Mouse (Mus musculus) lung, postnatal 10 days (tissue): ENCODE measurements at regions not wholly inside any gene's neighbourhood (a gene's known extent, or its start where the extent isn't known, plus 50 kb on each side); places are given as distances from the start of the nearest gene placed in this dataset.

ENCODE experiments used
- DNase-seq: peaks from one replicate; pipeline ENCODE4 v3.0.0; 2021

DNA sequence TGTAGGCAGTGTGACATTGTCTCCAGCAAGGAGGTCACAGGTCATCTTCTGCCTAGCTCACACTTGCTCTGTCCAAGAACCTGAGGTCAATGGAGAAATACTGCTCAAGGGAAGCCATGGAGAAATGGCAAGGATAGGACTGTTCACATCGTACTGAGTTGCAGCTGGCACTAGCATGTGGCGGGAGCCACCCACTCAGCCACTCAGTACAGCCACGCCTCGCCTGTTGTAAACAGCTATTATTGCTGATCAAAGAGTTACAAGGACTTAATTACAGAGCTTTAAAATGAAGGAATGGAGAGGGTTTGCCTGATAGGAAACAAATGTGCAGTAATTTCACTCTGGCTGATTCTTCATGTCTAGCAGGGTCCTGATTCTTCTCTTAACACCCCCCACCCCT lies 64.8 kb downstream of the Dll1 start:
- no peak for DNase-seq

DNA sequence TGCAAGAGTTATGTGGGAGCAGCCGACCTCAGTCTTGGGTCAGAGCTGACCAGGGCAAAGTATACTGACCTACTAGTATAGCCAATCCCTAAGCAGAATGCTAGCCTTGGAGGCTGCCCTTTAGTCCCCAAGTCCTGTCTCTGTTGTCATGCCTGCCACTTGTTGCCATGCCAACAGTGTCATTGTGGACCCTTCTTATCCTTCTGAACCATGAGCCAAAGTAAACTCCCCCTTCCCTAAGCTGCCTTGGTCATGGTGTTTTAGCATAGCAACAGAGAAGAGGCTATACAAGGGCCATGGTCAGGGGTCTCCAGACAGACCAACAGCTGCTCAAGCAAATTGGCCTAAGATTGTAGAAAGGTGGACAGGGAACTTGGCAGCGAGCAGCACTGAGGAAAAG lies 66.2 kb downstream of the Dll1 start:
- DNase-seq = no peak

DNA sequence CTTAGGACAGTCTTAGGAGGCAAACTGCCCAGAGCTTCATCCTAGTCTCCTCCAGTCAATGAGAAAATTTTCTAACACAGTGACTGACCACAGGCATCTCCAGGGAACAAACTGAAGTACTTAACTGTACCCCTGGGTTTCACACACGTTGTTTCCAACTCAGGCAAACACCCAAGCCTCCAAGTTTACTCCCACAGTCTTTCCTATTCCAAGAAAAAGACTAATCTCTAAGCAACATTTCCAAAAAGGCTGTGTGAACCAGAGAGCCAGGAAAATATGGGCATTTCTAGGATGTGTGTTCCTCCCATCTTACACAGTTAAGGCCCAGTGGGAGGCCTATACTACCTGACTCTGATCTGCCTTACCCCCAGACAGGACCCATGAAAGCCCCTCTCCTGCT lies 74.6 kb downstream of the Dll1 start:
- DNase-seq = no peak

DNA sequence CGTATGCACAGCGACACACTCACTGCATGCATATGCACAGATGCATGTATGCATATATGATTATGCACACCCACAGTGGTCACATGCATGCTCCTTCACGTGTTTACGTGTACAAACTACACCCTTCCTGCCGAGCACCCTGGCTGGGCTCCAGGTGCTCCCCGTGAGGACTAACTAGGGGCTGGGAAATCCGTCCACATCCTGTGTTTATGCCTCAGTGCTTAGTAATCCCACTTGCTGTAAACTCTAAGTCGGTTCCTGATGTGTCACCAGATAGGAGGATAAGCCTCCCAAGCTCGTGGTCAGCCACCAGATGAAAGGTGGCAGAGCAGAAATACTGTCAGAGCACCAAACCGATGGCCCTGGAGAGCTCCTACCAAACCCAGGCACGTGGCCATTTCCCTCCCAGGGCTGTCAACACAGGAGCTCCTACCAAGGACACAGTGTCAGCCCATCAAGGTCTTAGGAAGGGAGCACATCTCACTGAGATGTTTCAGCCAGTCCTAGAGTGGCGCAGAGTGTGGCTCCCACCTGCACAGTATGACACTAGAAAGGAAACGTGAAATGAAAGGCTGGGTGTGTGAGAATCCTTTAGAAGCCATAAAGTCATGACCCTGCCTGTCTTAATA lies 76.8 kb downstream of the Dll1 start:
- DNase-seq = peak; percentile 74

DNA sequence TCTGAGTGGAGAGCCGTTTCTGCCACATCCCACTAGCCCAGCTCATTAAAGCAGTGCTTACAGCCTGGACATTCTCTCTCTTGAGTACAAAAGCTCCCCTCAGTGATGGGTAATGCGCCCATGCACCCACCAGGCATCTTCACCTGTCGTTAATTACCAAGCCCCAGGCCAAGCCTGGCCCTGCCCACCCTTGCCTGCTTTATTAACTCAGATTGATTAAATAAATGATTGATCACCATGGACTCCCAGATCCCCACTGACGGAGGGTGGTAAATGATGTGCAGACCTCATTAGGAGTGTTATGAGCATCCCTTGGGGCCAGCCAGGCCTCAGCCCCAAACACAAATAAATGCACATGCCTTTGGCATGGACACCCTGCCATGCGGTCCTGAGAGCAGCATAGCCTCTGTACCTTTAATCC lies 82.5 kb downstream of the Dll1 start:
- DNase-seq = no peak

DNA sequence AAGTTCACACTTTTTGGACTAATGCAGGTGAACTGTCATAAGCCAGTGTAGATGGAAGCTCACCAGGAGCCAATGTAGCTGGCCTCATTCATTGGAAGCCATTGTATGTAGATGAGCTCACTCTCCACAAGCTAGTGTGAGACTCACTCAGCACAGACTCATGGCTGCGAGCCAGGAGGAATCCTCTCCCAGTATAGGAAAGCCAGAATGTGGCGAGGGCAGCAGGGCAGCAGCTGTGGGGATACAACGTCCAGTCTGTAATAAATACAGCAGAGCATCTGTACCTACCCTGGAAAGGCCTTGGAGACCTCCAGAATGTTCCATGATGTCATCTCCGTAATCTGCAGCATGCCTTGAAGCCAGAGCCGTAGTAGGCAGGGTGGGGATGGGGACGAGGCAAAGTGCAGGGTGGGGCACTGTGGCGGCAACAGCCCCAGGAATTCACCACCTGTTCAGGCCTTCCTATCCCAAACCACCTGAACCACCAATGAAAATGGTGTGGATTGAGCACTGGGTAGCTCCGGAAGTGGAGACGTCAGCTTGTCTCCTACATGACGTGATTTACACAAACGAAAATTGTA lies 84.1 kb downstream of the Dll1 start:
- DNase-seq = peak; percentile 15

DNA sequence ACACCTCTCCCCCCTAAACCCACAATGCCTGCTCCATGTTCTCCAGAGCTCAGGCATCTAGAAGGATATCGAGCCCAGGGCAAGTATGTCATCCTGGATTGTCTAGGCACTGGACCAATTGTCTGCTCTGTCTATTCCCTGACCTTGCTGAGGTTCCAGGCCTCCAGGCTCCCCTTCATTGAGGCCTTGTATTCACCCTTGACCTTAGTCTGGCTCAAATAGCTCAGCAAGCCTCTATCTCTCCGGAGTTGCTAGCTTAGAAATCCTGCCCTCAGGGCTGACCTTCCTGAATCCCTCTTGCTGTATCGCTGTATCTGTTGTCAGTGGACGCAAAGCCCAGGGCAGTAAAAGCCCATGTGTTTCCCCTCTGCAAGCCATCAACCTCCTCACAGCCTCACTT lies 85.0 kb downstream of the Dll1 start:
- DNase-seq = no peak

DNA sequence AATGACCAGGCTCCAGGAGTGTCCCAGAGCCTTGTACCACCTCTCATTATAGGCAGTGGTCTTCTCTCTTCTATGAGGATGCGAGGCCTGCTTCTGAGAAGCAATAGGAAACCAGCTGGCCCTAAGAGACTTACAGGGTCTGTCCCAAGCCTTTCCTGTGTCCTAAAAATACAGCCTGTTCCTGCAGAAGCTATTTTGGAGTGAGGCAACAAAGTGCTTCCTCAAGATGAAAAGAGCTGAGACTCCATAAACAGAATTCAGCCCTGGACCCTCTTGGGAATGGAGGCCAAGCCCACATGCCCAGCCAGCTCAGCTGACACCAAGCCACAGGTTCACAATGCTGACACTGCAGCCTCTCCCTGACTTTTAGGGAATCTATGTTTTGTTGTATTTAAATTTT lies 86.3 kb downstream of the Dll1 start:
- no peak for DNase-seq

DNA sequence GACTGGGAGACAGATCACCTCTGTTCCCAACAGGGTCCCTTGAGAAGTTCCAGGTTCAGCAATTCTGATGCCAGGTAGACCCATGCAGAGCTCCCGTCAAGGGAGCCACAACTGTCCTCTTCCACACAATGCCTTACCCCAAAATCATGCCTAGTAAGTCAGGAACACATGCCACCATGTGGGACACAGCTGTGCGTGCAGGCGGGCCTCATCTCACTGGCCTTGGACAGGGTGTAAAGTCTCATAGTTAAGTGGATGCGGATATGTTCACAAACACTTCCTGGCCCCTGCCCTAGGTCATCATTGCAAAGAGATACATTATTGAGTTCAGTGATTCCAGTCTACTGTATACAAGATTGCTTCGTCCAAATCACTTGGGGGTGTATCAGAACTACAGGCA lies 87.6 kb downstream of the Dll1 start:
- peak; percentile 37 for DNase-seq

DNA sequence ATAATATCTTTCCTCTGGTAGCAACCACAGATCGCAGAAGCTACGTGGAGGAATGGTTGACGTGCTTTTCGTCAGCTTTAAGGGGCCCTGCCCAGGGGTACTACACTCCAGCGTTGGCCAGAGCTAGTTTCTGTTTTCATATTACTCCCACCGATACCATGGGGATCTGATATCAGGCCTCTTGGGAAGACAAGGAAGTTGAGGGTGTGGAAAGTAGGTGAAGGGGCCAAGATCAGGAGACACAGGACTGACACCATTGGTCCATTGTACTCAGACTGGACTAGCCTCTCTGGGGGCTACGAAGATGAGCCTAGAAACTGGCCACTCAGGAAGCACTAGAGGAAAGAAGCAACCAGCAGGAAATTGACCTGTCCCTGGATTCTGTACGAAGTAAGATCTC lies 88.0 kb downstream of the Dll1 start:
- DNase-seq = no peak

DNA sequence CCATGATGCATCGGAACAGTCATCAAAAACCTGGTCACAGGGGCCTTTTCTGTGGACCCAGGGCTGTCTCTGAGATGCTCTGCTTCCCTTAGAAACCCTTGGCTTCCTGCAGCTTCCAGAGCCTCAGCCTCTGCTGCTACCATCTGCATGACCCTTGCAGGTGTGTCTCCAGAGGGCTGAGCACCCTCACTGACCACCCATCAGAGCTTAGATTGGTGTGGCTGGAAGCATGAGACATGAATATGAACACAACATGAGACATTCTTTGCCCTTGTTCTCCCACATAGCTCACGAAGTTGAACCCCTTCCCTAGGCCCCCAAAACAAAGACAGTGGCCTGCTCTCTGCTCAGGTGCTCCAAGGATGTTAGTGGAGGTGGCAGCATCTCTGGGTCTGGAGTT lies 90.1 kb downstream of the Dll1 start:
- no peak for DNase-seq

DNA sequence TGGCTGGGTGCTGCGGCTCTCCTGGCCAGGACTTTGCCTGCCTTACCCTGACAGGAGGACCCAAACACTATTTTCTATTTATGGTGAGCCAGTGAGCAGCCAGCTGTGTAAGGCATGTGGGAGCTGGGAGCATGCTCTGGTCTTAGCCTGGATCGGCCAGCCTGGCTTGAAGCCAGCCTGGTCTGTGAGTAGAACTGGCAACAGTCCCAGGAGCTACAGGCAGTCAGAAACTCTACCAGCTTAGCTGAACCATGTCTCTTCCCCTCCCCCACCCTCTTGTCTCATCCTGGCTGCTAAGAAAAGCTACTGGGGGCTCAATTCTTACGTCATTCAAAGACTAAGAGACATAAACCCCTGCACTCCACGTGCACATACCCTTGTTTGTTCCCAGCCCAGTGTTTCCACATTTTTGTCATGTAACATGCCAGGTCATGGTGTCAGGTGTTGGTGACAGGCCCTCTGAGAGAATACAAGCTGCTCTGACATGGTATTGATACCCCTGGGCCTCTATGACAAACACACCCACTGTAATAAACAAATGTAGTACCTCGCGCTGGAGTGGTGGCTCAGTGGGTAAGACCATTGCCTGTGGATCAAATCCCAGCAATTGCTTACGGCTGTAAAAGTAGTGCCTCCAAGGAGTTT lies 91.2 kb downstream of the Dll1 start:
- peak; percentile 78 for DNase-seq

DNA sequence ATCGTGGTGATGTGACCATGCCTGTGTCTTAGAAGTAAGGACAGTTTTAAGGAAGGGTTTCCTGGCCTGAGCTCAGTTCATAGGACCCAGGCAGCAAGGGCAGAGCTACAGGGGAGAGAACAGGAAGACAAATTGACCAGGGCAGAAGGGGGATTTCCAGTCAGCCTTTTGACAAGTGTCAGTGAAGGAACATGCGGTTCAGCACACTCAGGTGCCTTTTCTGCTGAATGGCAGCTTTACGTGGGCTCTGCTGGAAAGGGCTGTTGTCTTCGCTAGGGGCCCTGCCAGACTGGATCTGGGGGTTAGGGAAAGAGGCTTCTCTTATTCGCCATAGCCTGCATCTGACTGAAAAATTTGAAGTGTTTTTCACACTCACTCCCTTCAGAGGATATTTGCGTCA lies 106.8 kb downstream of the Dll1 start:
- no peak for DNase-seq

DNA sequence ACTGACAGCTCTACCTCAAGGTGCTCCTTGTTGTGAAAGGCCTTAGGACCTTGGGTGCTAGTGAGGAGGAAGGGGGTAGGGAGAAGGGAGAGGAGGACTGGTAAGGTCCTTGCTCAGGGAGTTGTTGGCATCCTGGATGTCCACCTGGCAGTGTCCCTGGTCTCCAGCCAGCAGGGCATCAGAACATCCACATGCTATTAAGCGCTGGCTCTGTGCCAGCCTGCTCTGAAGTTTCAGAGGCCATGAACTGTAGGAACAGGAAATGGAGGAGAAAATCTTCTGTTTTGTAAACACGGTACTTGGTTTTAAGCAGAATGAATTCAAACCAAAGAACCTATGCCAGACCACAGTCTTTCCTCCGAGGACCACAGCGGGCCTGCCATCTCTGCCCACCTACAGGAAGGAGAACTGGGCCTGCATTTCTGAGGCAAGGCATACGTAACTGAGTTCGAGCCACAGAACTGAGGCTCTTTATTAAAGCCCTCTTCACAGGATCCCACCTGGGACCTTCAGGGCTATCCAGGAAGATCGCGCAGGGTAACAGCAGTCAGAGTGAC lies 107.5 kb downstream of the Dll1 start:
- DNase-seq = peak; percentile 24

DNA sequence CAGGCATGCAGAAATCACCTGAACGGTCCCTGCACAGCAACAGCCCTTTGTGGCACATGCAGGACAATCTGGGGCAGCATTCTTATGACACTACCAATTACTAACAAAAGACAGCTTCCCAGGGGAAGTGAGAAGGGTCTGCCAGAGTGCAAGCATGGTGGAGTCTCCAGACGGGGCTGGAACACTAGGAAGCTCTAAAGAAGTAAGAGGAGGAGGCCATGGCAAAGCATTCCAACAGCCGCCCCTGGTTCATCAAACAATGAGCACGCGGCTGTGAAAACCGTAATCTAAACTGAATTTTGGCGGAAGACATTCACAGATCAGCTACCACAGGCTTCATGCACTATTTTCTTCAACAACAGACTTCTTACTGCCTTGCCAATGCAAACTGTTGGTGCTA lies 109.0 kb downstream of the Dll1 start:
- DNase-seq = no peak

DNA sequence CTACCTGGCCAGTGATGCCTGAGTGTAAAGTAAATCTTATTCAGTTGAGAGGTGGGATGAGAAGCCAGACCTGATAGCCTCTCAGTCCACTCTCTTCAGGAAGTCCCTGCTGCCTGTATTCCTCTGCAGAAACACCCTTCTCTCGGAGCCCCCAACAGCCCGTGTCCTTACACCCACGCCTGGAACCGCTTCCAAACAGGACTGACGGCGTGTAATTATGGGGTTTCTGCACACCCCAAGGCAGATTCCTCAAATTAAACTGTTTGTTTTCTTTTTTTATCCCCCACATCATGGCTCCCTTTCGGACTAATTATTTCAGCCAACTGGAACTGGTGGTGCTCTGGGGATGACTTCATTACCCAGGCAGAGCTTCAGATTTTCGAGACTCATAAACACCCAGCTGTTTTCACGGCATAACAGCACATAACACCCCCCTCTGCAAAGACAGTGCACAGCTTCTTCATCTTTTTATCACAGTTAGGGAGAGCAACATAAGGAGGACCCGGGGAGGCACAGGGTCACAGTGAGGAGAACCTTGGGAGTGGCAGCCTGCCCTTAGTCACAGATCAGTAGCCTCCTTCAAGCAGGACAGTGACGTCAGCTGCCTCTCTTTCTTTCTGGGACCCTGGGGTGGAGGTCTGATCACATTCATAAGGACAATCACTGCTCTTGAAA lies 117.1 kb downstream of the Dll1 start:
- no peak for DNase-seq

DNA sequence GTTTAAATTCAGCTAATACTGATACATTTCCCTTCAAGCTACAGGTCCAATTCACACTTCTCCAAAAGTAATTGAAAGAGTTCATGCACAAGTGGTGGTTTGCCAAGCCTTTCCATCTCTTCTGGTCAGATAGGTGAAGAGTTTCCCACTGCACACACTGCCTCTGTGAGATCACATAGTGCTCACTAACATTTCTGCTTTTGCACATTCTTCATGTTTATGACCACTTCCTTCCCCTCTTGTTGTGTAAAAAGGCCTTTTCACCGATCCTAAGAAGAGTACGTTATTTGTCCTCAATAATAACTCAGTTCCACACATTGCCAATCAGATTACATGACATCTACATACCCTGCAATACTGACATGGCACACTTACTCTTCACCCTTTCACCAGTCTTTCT lies 120.8 kb downstream of the Dll1 start:
- DNase-seq = no peak

DNA sequence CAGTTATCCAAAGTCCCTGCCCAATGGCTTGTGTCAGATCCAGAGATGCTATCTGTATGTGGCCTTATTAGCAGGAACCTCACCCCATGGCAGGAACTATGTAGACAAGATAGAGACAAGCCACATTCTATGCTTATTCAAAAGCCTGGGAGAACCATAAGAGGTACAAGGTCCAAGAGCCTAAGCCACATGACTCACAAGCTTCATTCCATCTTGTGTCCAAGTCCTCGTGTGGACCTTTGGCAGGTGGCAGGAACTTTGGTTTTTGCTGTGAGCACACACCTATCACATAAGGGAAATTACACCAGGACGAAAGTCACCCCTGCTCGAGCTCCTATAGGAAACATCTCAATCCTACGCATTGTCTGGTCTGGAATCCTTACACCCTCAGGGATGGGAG lies 122.9 kb downstream of the Dll1 start:
- no peak for DNase-seq

DNA sequence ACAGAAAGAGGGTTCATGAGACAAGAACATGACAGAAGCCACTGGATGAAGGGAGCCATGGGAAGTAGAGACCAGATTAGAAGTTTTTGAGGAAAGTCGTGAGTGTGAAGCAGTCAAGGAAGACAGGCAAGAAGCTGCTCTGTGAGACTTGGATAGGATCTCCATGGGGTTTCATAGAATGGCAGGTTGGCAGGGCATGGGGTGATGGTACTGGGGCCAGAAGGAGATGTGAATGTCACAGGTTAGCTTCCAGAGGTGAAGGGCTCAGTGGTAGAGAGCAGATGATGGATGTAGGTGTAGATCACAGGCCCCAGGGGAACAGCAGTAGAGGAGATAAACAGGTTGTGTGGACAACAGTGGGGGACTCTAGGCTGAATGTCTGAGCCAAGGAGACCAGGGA lies 123.4 kb downstream of the Dll1 start:
- DNase-seq = no peak

DNA sequence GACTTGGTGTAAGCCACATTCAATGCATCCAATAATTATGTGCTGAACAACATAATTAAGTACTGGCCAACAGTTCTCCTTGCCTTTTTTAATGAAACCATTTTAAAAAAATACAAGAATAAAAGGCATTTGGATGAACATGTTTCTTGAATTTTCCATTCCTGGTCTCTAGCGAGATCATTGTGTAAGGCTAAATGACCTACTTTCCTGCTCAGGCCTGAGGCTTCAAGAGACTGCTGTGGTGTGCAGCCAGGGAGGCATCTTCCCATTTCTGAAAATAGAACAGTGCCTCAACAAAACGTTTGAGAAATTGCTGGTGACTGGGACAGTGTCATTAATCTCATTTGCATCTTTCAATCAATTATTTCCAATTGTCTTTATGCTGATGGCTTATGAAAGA lies 124.5 kb downstream of the Dll1 start:
- DNase-seq = no peak

DNA sequence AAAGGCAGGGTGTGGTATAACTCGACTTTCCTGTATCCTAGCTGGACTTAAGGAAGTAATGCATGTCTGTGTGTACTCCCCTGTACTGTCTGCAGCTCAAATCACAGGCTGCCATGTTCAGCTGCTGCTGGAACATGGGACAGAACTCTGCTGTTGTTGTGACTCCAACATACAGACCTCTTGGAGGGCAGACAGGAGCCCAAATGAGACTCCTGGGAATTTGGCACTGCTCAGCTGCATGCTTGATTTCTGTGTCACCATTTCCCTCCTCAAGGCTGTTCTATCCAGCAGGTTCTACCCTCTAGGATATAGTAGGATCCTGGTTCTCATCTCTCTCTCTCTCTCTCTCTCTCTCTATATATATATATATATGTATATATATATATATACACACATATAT lies 125.0 kb downstream of the Dll1 start:
- DNase-seq = no peak

DNA sequence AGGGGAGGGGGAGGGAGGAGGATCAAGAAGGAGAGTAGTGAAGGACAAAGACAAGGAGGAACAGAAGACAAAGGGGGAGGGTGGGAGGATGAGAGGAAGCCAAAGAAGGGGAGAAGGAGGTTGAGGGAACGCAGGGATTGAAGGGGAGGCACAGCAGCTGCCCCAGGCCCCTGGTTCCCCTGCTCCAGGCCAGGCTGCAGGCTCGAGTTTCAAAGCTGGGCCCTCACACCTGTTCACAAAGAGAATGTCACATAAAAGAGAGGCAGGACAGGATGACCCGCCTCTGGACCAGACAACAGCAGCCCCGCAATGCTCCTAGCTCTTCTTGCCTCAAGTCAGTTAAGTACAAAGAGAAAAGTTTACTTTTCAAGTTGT lies 128.3 kb downstream of the Dll1 start:
- no peak for DNase-seq

DNA sequence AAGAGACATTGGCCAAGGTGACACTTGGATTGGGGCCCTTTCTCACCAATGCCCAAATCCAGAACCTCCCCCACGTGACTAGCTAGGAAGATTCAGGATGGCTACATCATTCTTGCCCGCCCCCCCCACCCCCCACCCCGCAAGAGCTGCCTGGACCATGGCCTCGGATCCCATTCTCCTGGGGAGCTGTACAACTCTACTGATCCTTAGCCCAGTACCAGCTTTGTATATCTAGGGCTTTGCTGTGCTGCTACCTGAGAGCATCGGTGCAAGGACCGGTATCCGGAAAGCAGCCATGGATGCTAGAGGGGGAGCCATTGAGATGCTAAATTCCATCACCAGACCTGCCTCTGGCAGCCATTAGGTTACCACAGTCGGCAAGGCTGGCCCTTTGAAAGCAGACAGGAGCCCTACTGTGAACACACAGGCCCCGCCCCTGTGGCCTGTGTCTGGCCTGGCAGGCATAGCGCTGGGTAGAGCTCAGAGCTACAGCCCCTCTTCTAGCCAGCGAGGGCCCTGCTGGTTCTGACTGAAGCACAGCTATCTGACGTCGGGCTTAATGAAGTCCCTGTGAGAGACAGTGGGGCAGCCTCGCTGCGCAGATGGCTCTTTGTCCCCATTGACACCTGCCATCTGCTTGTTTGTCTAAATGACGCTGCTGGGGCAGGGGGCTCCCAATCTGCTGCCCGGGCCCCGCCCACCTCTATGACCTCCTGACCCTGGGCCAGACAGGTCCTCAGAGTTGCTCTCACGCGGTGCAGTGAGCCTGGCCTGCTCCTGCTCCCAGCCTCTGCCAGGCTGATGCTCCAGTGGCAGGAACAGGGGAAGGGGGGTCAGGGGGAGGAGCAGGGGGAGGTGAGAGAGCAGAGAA lies 128.9 kb downstream of the Dll1 start:
- no peak for DNase-seq
